Mouse (Mus musculus): ENCODE measurements around the gene Gm6309.
"Not testable (repeated sequence)": the region's sequence is repeated elsewhere in the genome, so short reads cannot be mapped to it uniquely, and the experiment has no call there.

Gene Gm6309

DNA sequence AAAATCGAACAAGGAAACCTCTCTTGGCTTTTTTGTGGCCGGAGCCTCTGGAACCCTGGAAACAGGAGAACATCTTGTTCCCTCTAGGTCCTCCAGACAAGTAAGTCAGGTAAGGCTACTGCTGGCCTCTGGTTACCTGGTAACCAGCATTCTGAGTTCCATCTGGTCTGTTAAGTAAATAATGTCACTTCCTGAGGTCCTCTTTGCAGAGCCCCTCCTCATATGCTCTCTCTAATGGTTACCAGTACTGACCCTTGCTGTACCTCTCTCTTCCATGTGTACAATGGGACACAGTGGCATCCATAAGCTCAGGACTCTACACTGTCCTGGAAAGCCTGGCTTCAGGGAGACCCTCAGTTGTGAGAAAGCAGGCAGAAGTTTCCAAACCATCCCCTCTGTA is at the start of gene Gm6309:
Gene Gm6309 (minus strand): TSS at position 101 of the 400 bp plus-strand sequence.
- DNase-seq: not testable (repeated sequence)

DNA sequence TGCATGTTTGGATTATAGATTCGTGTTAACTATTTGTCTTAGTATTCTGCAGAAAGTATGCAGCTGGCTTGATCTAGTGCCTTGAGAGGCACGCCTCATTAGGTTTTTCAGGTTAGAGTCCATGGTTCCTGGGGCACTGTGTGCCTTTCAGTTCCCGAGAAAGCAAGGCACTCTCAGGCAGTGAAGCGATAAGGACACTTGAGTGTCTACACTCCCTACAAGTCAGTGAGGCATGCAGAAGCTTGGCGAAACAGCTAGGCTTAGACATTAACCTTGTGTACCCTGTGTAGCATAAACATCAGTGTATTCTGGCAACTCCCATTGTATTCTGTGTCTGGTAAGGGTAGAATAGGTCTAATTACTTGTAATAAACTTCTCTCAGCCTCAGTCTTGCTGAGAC is 35.0 kb upstream of the Gm6309 start:
- DNase-seq: no peak

- DNase-seq: no peak
Measured at GRCm38 (mm10) chr5:146203921-146204320, 33.4 kb upstream of the Gm6309 start.

DNA sequence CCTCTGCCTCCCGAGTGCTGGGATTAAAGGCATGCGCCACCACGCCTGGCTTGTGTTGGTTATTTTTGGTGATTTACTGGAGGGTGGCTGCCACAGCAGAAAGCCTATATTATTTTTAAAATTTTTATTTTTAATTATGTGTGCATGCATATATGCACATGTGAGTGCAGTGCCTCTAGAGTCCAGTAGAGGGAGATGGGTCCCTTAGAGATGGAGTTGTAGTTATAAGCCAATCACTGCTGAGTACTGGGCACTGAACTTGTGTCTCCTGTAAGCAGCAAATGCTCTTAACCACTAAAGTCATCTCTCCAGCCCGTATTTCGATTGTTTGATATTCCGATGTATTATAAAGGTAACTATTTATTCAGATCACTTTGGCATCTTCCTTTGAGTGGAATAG is 30.1 kb upstream of the Gm6309 start:
- DNase-seq: no peak

DNA sequence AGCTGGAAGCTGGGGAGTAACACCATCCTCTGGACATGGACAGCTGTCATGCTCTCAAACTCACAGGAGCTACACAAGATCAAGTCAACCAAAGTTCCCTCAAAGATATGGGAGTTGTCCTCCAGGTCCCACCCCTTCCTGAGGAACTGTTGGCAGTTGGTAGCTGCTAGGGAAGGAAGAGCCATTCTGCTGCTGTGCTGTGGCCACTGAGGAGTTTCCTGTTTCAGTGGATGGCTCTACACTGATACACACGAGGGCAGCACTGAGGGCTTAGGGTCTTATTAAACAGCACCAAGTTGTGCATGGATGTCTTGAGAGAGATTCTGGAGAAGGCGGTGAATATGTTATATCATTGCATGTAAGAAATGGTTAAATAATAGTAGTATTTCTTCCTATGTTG is 29.0 kb upstream of the Gm6309 start:
- DNase-seq: no peak

GRCm38 (mm10) chr5:146199073-146199472 is 28.6 kb upstream of the Gm6309 start:
- DNase-seq: no peak

DNA sequence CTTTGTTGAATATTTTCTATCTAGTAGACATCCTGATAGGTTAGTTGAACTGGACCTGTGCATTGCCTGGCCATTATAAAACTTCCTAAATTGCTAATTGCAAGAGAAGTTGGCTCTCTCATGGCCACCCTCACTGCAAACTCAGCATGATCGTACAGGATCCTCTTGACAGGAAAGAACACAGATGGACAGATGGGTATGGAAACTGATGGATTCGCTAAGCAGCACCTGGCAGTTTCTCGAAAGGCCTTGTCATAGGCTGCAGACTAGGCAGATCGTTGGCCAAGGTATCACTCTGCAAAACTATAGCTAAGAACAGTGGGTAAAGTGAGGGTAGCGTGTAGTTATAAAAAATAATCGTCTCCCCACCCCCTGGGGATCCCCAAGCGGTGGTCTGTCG is 22.8 kb upstream of the Gm6309 start:
- DNase-seq: no peak

GRCm38 (mm10) chr5:146190501-146191269 is 20.2 kb upstream of the Gm6309 start:
- no peak for DNase-seq

GRCm38 (mm10) chr5:146190093-146190492 is 19.6 kb upstream of the Gm6309 start:
- DNase-seq: no peak

DNA sequence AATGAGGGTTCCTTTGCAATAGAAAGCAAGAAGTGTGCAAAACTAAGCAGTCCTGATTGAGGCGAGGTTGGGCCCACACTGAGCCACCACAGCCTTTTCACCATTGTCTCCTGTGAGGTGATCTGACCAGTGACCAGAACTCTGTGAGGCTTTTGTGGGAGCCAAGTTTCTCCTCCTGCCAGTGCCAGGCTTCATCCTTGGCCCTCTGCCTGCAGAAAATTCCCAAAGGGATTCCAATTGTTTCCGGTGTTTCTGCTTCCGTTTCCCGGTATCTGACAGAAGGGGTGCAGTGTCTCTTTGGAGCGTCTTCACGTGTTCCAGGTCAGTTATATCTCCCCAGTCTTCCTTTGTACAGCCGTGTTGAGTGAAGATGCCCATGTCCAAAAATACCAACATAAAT is 18.2 kb upstream of the Gm6309 start:
- DNase-seq: no peak

GRCm38 (mm10) chr5:146188144-146188543 is 17.6 kb upstream of the Gm6309 start:
- no peak for DNase-seq

DNA sequence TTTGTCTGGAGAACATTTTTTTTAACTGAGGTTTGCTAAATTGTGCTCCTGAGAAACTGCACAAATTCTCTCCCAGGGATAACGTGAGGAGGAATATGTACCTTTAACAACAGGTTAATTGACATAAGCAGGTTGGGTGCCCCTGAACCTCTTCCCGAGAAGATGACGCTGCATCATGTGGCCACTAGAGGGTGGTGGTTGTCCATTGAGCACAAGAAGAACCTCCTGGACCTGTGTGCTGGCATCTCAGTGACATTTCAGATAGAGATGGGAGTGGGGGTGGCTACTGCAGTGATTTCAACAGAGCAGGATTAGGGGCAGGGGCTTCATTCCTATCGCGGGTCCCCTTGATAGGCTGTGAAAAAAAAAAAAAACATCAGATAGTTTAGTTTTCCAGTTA is 16.9 kb upstream of the Gm6309 start:
- DNase-seq: peak; percentile 73

- DNase-seq: not testable (repeated sequence)
Measured at GRCm38 (mm10) chr5:146185204-146185603, 14.7 kb upstream of the Gm6309 start, which contains the start of gene 1700001J03Rik. Gene 1700001J03Rik (minus strand): TSS chr5:146185304.

- not testable (repeated sequence) for DNase-seq
Measured at GRCm38 (mm10) chr5:146172744-146173143, 2.2 kb upstream of the Gm6309 start.

GRCm38 (mm10) chr5:146160439-146160838 is 10.1 kb downstream of the Gm6309 start, which contains the start of gene Gm5565:
Gene Gm5565 (minus strand): TSS chr5:146160539.
- not testable (repeated sequence) for DNase-seq

DNA sequence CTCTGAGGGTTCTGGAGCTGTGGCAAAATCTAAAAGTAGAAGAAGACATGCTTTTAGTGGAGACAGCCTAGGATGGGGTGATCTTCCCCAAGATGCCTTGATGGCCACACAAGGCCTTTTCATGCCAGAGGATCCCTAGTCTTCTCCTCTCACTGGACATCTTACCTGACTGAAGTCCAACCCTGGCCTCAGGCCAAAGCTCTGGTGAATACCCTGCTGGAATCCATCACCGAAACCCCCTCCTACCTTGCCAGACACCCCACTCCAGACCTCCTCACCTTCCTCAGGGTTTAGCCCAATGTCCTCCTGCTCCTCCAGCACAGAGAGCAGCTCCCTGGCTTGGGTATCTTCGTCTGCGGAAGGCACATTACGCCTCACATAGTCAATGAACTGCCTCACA is 12.2 kb downstream of the Gm6309 start:
- not testable (repeated sequence) for DNase-seq

- DNase-seq: no peak
Measured at GRCm38 (mm10) chr5:146150454-146150853, 20.1 kb downstream of the Gm6309 start.

DNA sequence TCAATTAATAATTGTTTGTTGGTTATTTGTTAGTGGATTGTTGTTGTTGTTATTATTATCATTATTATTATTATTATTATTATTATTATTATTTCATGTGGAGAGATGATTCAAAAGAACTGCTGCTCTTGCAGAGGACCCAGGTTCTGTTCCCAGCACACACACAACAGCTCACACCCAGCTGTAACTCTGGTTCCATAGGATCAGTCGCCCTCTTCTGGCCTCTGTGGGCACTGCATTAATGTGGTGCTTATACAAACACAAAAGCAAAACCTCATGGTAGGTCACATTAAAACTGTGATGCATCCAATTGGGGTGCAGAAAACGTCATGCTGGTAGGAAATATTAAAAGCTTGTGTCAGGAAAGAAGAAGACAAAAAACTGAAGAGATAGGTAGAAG is 22.6 kb downstream of the Gm6309 start:
- no peak for DNase-seq
